Mouse (Mus musculus): ENCODE data around the gene Lce3f. TPM values are rescaled to one million over a fixed set of nuclear protein-coding genes. Genes with fewer than 3 reads are reported as not detected.

Lce3f gene
- polyA plus RNA-seq, 2 experiments = 1.6 TPM; not detected in 1

GRCm38 (mm10) chr3:93015460-93016104 is 23.6 kb downstream of the Lce3f start, which contains the start of gene Crct1:
TSS of gene Crct1 (minus strand) at chr3:93015687.
- Histone ChIP-seq H3K9ac (ENCODE audit: low read depth, low read length, severe bottlenecking) (peak within 1 kb of the TSS; percentile 65), H3K27me3 (ENCODE audit: control insufficient read depth, insufficient read depth, low read length) (no peaks in the 10 kb centered on the region), H3K36me3 (ENCODE audit: control insufficient read depth, insufficient read depth, low read length) (no peaks in the 10 kb centered on the region), H3K4me2 (replicated peaks; ENCODE audit: low read depth, low read length, severe bottlenecking) (peak within 1 kb of the TSS; percentile 68), H3K4me1 (ENCODE audit: control insufficient read depth, insufficient read depth, low read length) (no peaks in the 10 kb centered on the region), H3K4me3 (replicated peaks; ENCODE audit: low read length) (peak within 1 kb of the TSS; percentile 42), H3K9me3 (ENCODE audit: control insufficient read depth, low read length) (no peaks in the 10 kb centered on the region), H3K27ac (replicated peaks; ENCODE audit: low read depth, low read length) (no peak within 1 kb of the TSS)
- WGBS = 69% methylated on average over 4 of the region's 4 CpGs
- TF ChIP-seq POLR2A (IDR thresholded peaks at IDR 0.05; ENCODE audit: borderline replicate concordance, extremely low read depth, insufficient read depth, insufficient read length) = no peak
- ATAC-seq (ENCODE audit: low FRiP score, low read depth) (no peak), DNase-seq (ENCODE audit: low spot score) (no peak)

- WGBS = 80% methylated on average over 2 of the region's 2 CpGs
Observed at GRCm38 (mm10) chr3:93018960-93019359, 26.9 kb downstream of the Lce3f start, which contains the start of gene Lce1m. TSS of gene Lce1m (minus strand) at chr3:93019060.

GRCm38 (mm10) chr3:93021171-93021570 is 29.1 kb downstream of the Lce3f start:
- no peaks in the 10 kb centered on the region for H3K4me1 ChIP-seq (ENCODE audit: control insufficient read depth, insufficient read depth, low read length)
- no peaks in the 10 kb centered on the region for H3K27me3 ChIP-seq (ENCODE audit: control insufficient read depth, insufficient read depth, low read length)
- H3K9ac ChIP-seq (ENCODE audit: low read depth, low read length, severe bottlenecking) = no peak overlapping the region
- DNase-seq (ENCODE audit: low spot score) (no peak), ATAC-seq (ENCODE audit: low FRiP score, low read depth) (no peak)
- H3K36me3 ChIP-seq (ENCODE audit: control insufficient read depth, insufficient read depth, low read length) = no peaks in the 10 kb centered on the region
- H3K4me3 ChIP-seq (replicated peaks; ENCODE audit: low read length) = no peak overlapping the region
- no peak overlapping the region for H3K27ac ChIP-seq (replicated peaks; ENCODE audit: low read depth, low read length)
- no peaks in the 10 kb centered on the region for H3K9me3 ChIP-seq (ENCODE audit: control insufficient read depth, low read length)
- H3K4me2 ChIP-seq (replicated peaks; ENCODE audit: low read depth, low read length, severe bottlenecking) = no peak overlapping the region
- WGBS = 83% methylated on average over 1 of the region's 1 CpGs
- TF ChIP-seq POLR2A (IDR thresholded peaks at IDR 0.05; ENCODE audit: borderline replicate concordance, extremely low read depth, insufficient read depth, insufficient read length) = no peak

More at GRCm38 (mm10) chr3:93018960-93019359, 26.9 kb downstream of the Lce3f start, which contains the start of gene Lce1m:
- Histone ChIP-seq H3K4me1 (ENCODE audit: control insufficient read depth, insufficient read depth, low read length) (no peaks in the 10 kb centered on the region), H3K9me3 (ENCODE audit: control insufficient read depth, low read length) (no peaks in the 10 kb centered on the region), H3K27ac (replicated peaks; ENCODE audit: low read depth, low read length) (no peak within 1 kb of the TSS), H3K9ac (ENCODE audit: low read depth, low read length, severe bottlenecking) (no peak within 1 kb of the TSS), H3K4me3 (replicated peaks; ENCODE audit: low read length) (no peak within 1 kb of the TSS), H3K27me3 (ENCODE audit: control insufficient read depth, insufficient read depth, low read length) (no peaks in the 10 kb centered on the region), H3K36me3 (ENCODE audit: control insufficient read depth, insufficient read depth, low read length) (no peaks in the 10 kb centered on the region), H3K4me2 (replicated peaks; ENCODE audit: low read depth, low read length, severe bottlenecking) (no peak within 1 kb of the TSS)
- no peak for ATAC-seq (ENCODE audit: low FRiP score, low read depth)
- DNase-seq (ENCODE audit: low spot score) = no peak
- TF ChIP-seq POLR2A (IDR thresholded peaks at IDR 0.05; ENCODE audit: borderline replicate concordance, extremely low read depth, insufficient read depth, insufficient read length) = no peak

GRCm38 (mm10) chr3:93023411-93024184 is 31.6 kb downstream of the Lce3f start:
- ATAC-seq (ENCODE audit: low FRiP score, low read depth) (no peak), DNase-seq (ENCODE audit: low spot score) (no peak)
- Histone ChIP-seq H3K9ac (ENCODE audit: low read depth, low read length, severe bottlenecking) (no peak overlapping the region), H3K4me2 (replicated peaks; ENCODE audit: low read depth, low read length, severe bottlenecking) (no peak overlapping the region), H3K4me1 (ENCODE audit: control insufficient read depth, insufficient read depth, low read length) (no peaks in the 10 kb centered on the region), H3K4me3 (replicated peaks; ENCODE audit: low read length) (no peak overlapping the region), H3K27me3 (ENCODE audit: control insufficient read depth, insufficient read depth, low read length) (no peaks in the 10 kb centered on the region), H3K36me3 (ENCODE audit: control insufficient read depth, insufficient read depth, low read length) (no peaks in the 10 kb centered on the region), H3K9me3 (ENCODE audit: control insufficient read depth, low read length) (no peaks in the 10 kb centered on the region), H3K27ac (replicated peaks; ENCODE audit: low read depth, low read length) (no peak overlapping the region)
- no peak for TF ChIP-seq POLR2A (IDR thresholded peaks at IDR 0.05; ENCODE audit: borderline replicate concordance, extremely low read depth, insufficient read depth, insufficient read length)
- WGBS = 76% methylated on average over 3 of the region's 3 CpGs

GRCm38 (mm10) chr3:93025486-93025885 is 33.5 kb downstream of the Lce3f start:
- Histone ChIP-seq H3K36me3 (ENCODE audit: control insufficient read depth, insufficient read depth, low read length) (no peaks in the 10 kb centered on the region), H3K27ac (replicated peaks; ENCODE audit: low read depth, low read length) (no peak overlapping the region), H3K9me3 (ENCODE audit: control insufficient read depth, low read length) (no peaks in the 10 kb centered on the region), H3K4me1 (ENCODE audit: control insufficient read depth, insufficient read depth, low read length) (no peaks in the 10 kb centered on the region), H3K4me2 (replicated peaks; ENCODE audit: low read depth, low read length, severe bottlenecking) (no peak overlapping the region), H3K27me3 (ENCODE audit: control insufficient read depth, insufficient read depth, low read length) (no peaks in the 10 kb centered on the region), H3K4me3 (replicated peaks; ENCODE audit: low read length) (no peak overlapping the region), H3K9ac (ENCODE audit: low read depth, low read length, severe bottlenecking) (no peak overlapping the region)
- 84% methylated on average over 2 of the region's 2 CpGs for WGBS
- DNase-seq (ENCODE audit: low spot score) (peak; percentile 9), ATAC-seq (ENCODE audit: low FRiP score, low read depth) (no peak)
- TF ChIP-seq POLR2A (IDR thresholded peaks at IDR 0.05; ENCODE audit: borderline replicate concordance, extremely low read depth, insufficient read depth, insufficient read length) = no peak

Measured in limb, embryonic 14.5 days (tissue).